In genomic region chr4:130251172-130251705, GRCm38 (mm10) we compare ENCODE assay signal across 14 mouse cellular contexts. TPM values are rescaled to one million over a fixed set of nuclear protein-coding genes. Genes with fewer than 3 reads are reported as not detected.
A peak's percentile ranks its signal among the peaks of the same experiment; 100 is the strongest.
DNase-seq lines count a peak whose midpoint lies in the region; ATAC-seq and TF ChIP-seq lines count a peak whose summit lies in the region.
"Had no signal": no experiment of that assay in that cellular context is flagged by ENCODE, and none has a peak within 500 bp of the region (broad histone marks: within the 10 kb centered on the region; RNA-seq: fewer than 3 reads in every experiment).

No protein-coding gene starts in this region.

- H3K4me2 ChIP-seq in embryonic facial prominence, embryonic 13.5 days: no peak overlapping the region
- H3K4me2 ChIP-seq in liver, embryonic 15.5 days: peak overlapping the region; percentile 71

- no peak for DNase-seq in heart, embryonic 10.5 days (ENCODE audit: low spot score)
- no peak for DNase-seq in heart, postnatal 36 days
- DNase-seq in B cell, adult 2 months: peak; percentile 14 to 29
- DNase-seq in gastrocnemius, postnatal 10 days: no peak
- DNase-seq in layer of hippocampus, adult 2 months (ENCODE audit: low spot score in 2 of 2): no peak
- no peak for DNase-seq in left cerebral cortex, postnatal 36 days (ENCODE audit: low spot score in 2 of 2)
- DNase-seq: cerebellum, postnatal 10 days; heart, postnatal 14 days; lung, adult 18-20 months had no signal

- H3K36me3 ChIP-seq in heart, embryonic 10.5 days: no peaks in the 10 kb centered on the region
- peaks cover 57% of the 10 kb centered on the region for H3K36me3 ChIP-seq in embryonic facial prominence, embryonic 13.5 days
- H3K36me3 ChIP-seq in liver, embryonic 15.5 days (replicated peaks): no peaks in the 10 kb centered on the region

- ATAC-seq in embryonic facial prominence, embryonic 13.5 days (ENCODE audit: insufficient number of reproducible peaks, insufficient read depth, low FRiP score, low TSS enrichment, low read depth): no peak
- ATAC-seq in liver, embryonic 15.5 days (ENCODE audit: insufficient read depth): no peak
- ATAC-seq: activated CD4-positive, CD25-positive, alpha-beta regulatory T cell, adult 4 months had no signal

- 0 out of 2 replicates have a peak overlapping the region, but pooled peaks have one; percentile 15 for H3K4me3 ChIP-seq in heart, embryonic 10.5 days
- no peak overlapping the region for H3K4me3 ChIP-seq in embryonic facial prominence, embryonic 13.5 days
- peak overlapping the region; percentile 60 for H3K4me3 ChIP-seq in liver, embryonic 15.5 days (replicated peaks)
- H3K4me3 ChIP-seq in layer of hippocampus, adult 2 months: no peak overlapping the region

- H3K9me3 ChIP-seq in heart, embryonic 10.5 days: no peaks in the 10 kb centered on the region
- H3K9me3 ChIP-seq in embryonic facial prominence, embryonic 13.5 days: no peaks in the 10 kb centered on the region
- no peaks in the 10 kb centered on the region for H3K9me3 ChIP-seq in liver, embryonic 15.5 days (replicated peaks)

- TF ChIP-seq CTCF in layer of hippocampus, adult 2 months (conservative IDR thresholded peaks at IDR 0.05): no peak

- H3K9ac ChIP-seq in embryonic facial prominence, embryonic 13.5 days: peak overlapping the region; percentile 12; the same call in 1 of the 2 replicates
- H3K9ac ChIP-seq in liver, embryonic 15.5 days: peak overlapping the region; percentile 60

- peaks cover 25% of the 10 kb centered on the region for H3K4me1 ChIP-seq in heart, embryonic 10.5 days
- H3K4me1 ChIP-seq in embryonic facial prominence, embryonic 13.5 days: no peaks in the 10 kb centered on the region
- peaks cover 45% of the 10 kb centered on the region for H3K4me1 ChIP-seq in liver, embryonic 15.5 days (replicated peaks)

- 33% methylated on average over 7 of the region's 7 CpGs for WGBS in heart, embryonic 10.5 days
- WGBS in embryonic facial prominence, embryonic 13.5 days: 38% methylated on average over 7 of the region's 7 CpGs
- 21% methylated on average over 7 of the region's 7 CpGs for WGBS in liver, embryonic 15.5 days (ENCODE audit: insufficient replicate concordance)

- peak overlapping the region; percentile 77 for H3K27ac ChIP-seq in heart, embryonic 10.5 days
- no peak overlapping the region for H3K27ac ChIP-seq in embryonic facial prominence, embryonic 13.5 days
- H3K27ac ChIP-seq in liver, embryonic 15.5 days (replicated peaks): peak overlapping the region; percentile 97
- no peak overlapping the region for H3K27ac ChIP-seq in layer of hippocampus, adult 2 months

- intact Hi-C loops in heart, postnatal 36 days (cut with DNase I): no loop called here
- intact Hi-C loops in left cerebral cortex, postnatal 36 days (cut with DNase I): no loop called here

- peaks cover 7% of the 10 kb centered on the region; the same call in 1 of the 2 replicates for H3K27me3 ChIP-seq in heart, embryonic 10.5 days (ENCODE audit: insufficient read depth, poor library complexity, severe bottlenecking)
- no peaks in the 10 kb centered on the region for H3K27me3 ChIP-seq in embryonic facial prominence, embryonic 13.5 days
- H3K27me3 ChIP-seq in liver, embryonic 15.5 days: peaks cover 17% of the 10 kb centered on the region

RNA-seq across cellular contexts. Expression of gene Serinc2, which starts 27.8 kb away (rescaled TPM):
- polyA plus RNA-seq in heart, embryonic 10.5 days (2016; fragmentation: Nextera tagmentation; extraction: Ambion mirVana): 5.4 and 12.1 TPM in 2 replicates
- 1 to 10 TPM; 2.1 to 2.5 TPM for total RNA-seq in heart, postnatal 36 days (2021)
- 150 TPM in 2 replicates for polyA plus RNA-seq in embryonic facial prominence, embryonic 13.5 days (2015; fragmentation: Nextera tagmentation; extraction: Ambion mirVana)
- 1.1 and 1.3 TPM in 2 replicates for polyA plus RNA-seq in liver, embryonic 15.5 days (2015; fragmentation: Nextera tagmentation; extraction: Ambion mirVana)
- total RNA-seq in gastrocnemius, postnatal 10 days (2021): 10 to 100 TPM; 47.8 to 51.5 TPM
- total RNA-seq in layer of hippocampus, adult 2 months (2021): 10 to 100 TPM; 11.1 to 14.1 TPM
- 1 to 10 TPM; 5.7 to 7.1 TPM for total RNA-seq in left cerebral cortex, postnatal 36 days (2021)

RNA-seq across cellular contexts. Expression of gene Gm853, which starts 29.0 kb away (rescaled TPM):
- polyA plus RNA-seq in heart, embryonic 10.5 days (2016; fragmentation: Nextera tagmentation; extraction: Ambion mirVana): not detected in 2 replicates
- not detected for total RNA-seq in heart, postnatal 36 days (2021)
- not detected in 2 replicates for polyA plus RNA-seq in embryonic facial prominence, embryonic 13.5 days (2015; fragmentation: Nextera tagmentation; extraction: Ambion mirVana)
- not detected in 2 replicates for polyA plus RNA-seq in liver, embryonic 15.5 days (2015; fragmentation: Nextera tagmentation; extraction: Ambion mirVana)
- not detected for total RNA-seq in gastrocnemius, postnatal 10 days (2021)
- total RNA-seq in layer of hippocampus, adult 2 months (2021): under 1 TPM in 1 of 2 experiments, not detected in 1; 0.15 TPM
- total RNA-seq in left cerebral cortex, postnatal 36 days (2021): not detected
- total RNA-seq: heart, postnatal 14 days had no signal
- polyA plus RNA-seq: activated CD4-positive, CD25-positive, alpha-beta regulatory T cell, adult 4 months; kidney, embryonic 14.5 days; small intestine, adult 2 months had no signal

RNA-seq across cellular contexts. Expression of gene Fabp3, which starts 57.2 kb away (rescaled TPM):
- polyA plus RNA-seq in heart, embryonic 10.5 days (2016; fragmentation: Nextera tagmentation; extraction: Ambion mirVana): 245 and 506 TPM in 2 replicates
- total RNA-seq in heart, postnatal 36 days (2021): 1,000 to 10,000 TPM; 6,013 to 6,518 TPM
- polyA plus RNA-seq in embryonic facial prominence, embryonic 13.5 days (2015; fragmentation: Nextera tagmentation; extraction: Ambion mirVana): 12.9 and 14.8 TPM in 2 replicates
- polyA plus RNA-seq in liver, embryonic 15.5 days (2015; fragmentation: Nextera tagmentation; extraction: Ambion mirVana): 4.0 and 4.5 TPM in 2 replicates
- 100 to 1,000 TPM; 465 to 601 TPM for total RNA-seq in gastrocnemius, postnatal 10 days (2021)
- 10 to 100 TPM; 88.5 to 92.2 TPM for total RNA-seq in layer of hippocampus, adult 2 months (2021)
- 100 to 1,000 TPM; 141 to 166 TPM for total RNA-seq in left cerebral cortex, postnatal 36 days (2021)

RNA-seq across cellular contexts. Expression of gene Gm10570, which starts 57.2 kb away (rescaled TPM):
- polyA plus RNA-seq in heart, embryonic 10.5 days (2016; fragmentation: Nextera tagmentation; extraction: Ambion mirVana): 0.58 and 1.1 TPM in 2 replicates
- total RNA-seq in heart, postnatal 36 days (2021): under 1 TPM; 0.57 to 0.89 TPM
- polyA plus RNA-seq in embryonic facial prominence, embryonic 13.5 days (2015; fragmentation: Nextera tagmentation; extraction: Ambion mirVana): not detected in 2 replicates
- polyA plus RNA-seq in liver, embryonic 15.5 days (2015; fragmentation: Nextera tagmentation; extraction: Ambion mirVana): not detected in 2 replicates
- not detected for total RNA-seq in gastrocnemius, postnatal 10 days (2021)
- total RNA-seq in layer of hippocampus, adult 2 months (2021): 1 to 10 TPM; 1.3 to 1.6 TPM
- total RNA-seq in left cerebral cortex, postnatal 36 days (2021): 1 to 10 TPM; 1.4 to 1.8 TPM
- polyA plus RNA-seq: activated CD4-positive, CD25-positive, alpha-beta regulatory T cell, adult 4 months; kidney, embryonic 14.5 days; small intestine, adult 2 months had no signal

Comparison
In these comparisons a context has a peak if more than half of its experiments do, and no peak if none do; other contexts are left out.
1. DNase-seq: peak in B cell, adult 2 months (2 of 2); none in heart, embryonic 10.5 days (single experiment), heart, postnatal 36 days (0 of 2), gastrocnemius, postnatal 10 days (single experiment), layer of hippocampus, adult 2 months (0 of 2) and left cerebral cortex, postnatal 36 days (0 of 2).
2. H3K27ac ChIP-seq: peak in heart, embryonic 10.5 days (single experiment) and liver, embryonic 15.5 days (single experiment); none in embryonic facial prominence, embryonic 13.5 days (single experiment) and layer of hippocampus, adult 2 months (single experiment).
3. H3K4me3 ChIP-seq: peak in heart, embryonic 10.5 days (single experiment) and liver, embryonic 15.5 days (single experiment); none in embryonic facial prominence, embryonic 13.5 days (single experiment) and layer of hippocampus, adult 2 months (single experiment).
4. RNA of gene Fabp3, which starts 57.2 kb away (total RNA-seq): 6,013 to 6,518 TPM in heart, postnatal 36 days; 465 to 601 TPM in gastrocnemius, postnatal 10 days, 141 to 166 TPM in left cerebral cortex, postnatal 36 days and 88.5 to 92.2 TPM in layer of hippocampus, adult 2 months; every median in the first group is over 4 times any median in the second.